Mouse (Mus musculus): ENCODE results near the gene Lbx2.

DNA sequence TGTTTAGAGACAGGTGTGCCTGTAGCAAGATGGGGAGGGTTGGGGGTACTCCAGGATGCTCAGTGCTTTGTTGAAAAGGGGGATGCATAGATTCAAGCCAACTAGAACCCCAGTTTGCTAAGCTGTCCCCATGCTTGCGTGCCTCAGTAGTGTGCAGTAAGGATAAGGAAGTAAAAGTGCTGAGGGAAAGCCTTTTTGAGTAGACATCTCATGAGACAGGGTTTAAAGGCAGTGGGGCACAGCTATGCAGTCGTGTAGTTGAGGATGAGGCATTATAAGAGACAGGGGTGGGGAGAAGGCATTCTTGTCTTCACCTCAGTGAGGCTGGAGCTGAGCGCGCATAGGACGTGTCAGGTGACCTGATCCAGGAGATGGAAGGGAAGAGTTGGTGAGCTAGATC, 45.6 kb upstream of the Lbx2 start:
- TF ChIP-seq CTCF (conservative IDR thresholded peaks at IDR 0.05; ENCODE audit: low read length), result no peak
- no peak for TF ChIP-seq NANOG (IDR thresholded peaks at IDR 0.05; ENCODE audit: borderline replicate concordance, low read length)
